Mouse (Mus musculus): ENCODE results near the gene Trp53tg5.

Gene Trp53tg5

DNA sequence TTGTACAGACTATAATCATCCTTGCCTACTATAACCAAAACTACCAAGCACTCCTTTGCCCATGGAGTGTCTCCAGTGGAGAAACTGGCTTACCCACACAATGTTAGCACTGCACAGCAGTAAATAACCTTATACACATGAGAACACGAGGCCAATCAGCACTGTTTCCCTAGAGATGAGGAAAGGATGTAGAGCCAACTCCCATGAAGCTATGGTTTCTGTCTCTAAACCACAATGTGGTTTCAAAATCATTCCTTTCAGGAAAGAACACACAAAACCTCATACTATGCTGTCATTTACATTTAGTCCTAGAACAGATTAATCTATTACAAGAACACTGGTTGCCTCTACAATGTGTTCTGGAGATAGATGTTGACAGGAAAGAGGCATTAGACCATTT, 22.8 kb upstream of the Trp53tg5 start:
- DNase-seq (ENCODE audit: low read depth, low spot score) = no peak

DNA sequence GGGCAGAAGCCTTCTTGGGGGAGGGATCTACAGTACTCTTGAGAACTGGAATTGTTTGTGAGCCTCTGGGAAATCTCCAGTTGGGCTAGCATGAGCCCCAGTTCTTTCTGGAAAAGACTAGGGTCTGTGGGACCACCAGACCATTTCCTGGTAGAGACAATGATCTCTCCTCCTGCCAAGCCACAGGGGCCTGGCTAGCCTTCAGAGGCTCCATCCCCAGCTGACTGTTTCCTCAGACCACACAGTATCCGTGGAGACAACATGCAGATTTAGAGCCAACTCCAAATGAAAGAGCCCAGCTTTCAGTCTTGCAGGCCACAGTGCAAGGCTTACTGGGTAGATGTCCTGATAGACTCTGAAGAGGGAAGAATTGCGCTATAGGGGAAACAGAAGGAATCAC, 20.6 kb upstream of the Trp53tg5 start:
- DNase-seq (ENCODE audit: low read depth, low spot score) = no peak

DNA sequence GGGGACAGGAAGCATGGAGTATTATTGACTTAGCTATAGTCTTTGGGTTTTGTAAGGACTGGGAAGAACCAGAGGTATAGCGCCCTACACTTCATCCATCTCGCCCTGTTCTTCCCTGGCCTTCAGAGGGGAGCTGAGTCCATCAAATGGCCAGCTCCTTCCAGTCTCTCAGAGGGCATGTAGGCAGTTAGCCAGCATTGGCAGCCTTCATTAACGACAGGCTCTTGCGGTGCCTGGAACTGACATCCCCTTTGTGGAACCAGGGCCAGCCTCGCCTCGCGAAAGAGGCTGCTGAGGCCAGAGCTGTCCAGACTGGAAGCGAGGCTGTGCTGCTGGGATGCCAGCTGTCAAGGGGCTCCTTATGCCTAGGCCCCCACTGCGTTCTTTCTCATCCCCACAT, 14.3 kb upstream of the Trp53tg5 start:
- DNase-seq (ENCODE audit: low read depth, low spot score) = no peak

DNA sequence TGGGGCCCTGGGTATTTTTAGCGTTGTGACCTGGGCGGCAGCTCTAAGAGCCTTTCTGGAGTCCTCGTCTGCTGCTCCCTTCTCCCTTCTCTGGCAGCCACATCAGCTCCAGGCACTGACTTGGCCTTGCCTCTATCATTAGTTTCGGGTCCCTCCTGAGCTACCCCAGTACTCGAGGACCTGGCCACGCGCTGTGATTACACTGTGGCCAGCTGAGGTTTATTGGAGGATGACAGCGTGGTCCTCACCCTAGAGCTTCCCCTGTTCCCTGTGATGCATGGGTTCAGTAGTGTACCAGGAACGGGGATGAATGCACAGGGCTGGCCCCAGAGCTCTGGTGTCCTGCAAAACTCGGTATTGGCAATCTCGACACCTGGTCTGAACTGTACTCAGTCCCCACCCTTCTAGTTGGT, 13.6 kb upstream of the Trp53tg5 start:
- no peak for DNase-seq (ENCODE audit: low read depth, low spot score)

DNA sequence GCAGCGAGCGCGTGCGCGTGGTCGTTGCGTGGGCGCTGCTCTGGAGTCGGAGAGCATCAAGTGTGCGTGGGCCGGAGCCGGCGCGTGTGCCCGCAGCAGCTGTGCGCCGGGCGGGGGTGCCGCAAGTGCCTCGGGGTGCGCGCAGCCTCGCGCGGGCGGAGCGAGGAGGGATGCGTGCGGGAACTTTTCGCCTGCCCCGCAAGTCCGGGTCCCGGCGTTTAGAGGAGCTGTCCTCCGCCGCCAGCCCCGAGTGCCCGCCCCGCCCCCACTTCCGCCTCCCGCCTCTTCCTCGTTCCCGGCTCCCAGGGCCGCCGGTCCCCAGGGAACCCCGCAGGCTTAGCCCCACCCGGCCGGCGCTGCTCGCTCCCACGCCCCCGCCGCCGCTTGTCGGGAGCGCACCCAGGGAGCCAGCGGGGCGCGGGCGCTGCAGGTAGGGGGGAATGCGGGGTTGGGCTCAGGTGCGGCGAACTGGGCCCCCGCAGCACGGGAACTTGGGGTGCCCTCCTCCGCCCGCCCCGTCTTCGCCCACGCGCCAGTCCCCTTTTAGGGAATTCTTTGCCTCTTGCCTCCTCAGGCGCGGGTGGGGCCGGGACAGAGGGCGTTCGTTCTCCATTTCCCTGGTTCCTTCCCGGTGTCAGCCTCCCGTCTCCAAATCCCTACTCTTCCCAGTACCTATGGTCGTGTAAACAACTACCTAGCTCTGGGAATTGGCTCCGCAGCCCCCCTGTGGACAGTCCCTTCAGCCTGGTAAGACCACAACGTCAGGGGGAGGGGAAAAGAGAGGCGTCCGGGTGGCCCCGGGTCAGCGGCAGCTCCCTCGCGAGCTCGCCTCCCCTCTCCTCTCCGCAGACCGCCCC, 13.0 kb upstream of the Trp53tg5 start:
- peak; percentile 30 for DNase-seq (ENCODE audit: low read depth, low spot score)

DNA sequence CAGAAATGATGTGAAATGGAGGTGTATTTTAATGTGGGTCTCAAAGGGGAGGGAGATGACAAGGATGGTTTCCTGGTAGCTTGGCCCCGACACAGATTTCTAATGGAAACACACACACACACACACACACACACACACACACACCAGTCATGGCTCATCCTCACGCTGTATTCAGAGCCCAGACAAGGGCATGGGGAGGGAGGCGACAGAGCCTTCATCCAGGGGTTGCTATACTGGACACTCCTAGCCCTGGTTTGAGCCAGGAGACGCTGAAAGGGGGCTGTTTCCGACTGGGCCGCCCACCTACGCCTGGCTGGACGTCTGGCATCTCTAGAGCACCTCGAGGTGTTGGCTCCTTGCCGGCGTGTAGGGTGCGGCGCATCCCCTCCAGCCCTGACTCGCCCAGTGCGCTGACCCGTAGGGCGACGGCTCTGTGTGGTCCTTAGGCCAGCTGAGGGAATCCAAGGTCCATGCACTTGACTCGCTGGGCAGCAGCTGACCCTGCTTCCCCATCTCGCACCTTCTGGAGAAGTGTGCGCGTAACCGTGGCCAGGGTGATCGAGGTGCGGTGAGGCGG, 12.2 kb upstream of the Trp53tg5 start, which contains the start of gene Dbndd2:
Dbndd2 (plus strand) TSS at position 426 of the 577 bp plus-strand sequence.
- peak; percentile 18 for DNase-seq (ENCODE audit: low read depth, low spot score)

DNA sequence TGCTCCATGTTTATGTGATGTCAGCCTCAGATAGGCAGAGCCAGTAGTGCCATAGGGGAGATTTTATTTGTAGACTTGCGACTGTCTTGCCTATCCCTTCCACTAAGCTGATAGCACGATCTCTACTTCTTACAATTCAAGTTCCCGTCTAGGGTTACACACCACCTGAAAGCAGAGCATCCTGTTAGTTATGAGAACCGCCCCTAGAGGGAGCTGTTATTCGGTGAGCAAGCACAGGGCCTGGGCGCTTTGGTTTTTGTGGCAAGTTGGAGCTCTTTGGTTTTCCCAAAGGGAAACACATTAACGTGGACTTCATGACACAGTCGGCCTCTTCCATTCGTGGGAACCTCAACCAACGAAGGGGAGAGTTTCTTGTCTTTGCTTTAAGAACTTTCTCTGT, 3.3 kb downstream of the Trp53tg5 start:
- peak; percentile 66 for DNase-seq (ENCODE audit: low read depth, low spot score)

DNA sequence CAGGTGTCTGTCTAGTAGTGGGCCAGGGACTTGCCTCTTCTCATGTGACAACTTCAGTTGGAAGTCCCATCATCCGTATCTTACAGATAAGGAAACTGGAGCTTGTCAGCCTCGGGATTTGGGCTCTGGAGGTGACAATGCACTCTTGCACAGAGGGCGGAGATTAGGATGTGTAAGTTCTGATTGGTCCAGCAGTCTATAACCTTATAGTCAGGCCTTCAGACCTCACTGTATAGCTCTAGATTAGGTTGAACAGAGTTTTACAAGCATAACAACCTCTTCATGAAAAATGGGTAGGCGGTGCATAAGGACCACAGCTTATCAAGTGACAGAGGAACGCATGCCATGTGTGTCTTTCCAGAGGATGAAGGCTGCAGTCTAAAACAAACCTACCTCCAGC, 6.7 kb downstream of the Trp53tg5 start:
- DNase-seq (ENCODE audit: low read depth, low spot score) = no peak

DNA sequence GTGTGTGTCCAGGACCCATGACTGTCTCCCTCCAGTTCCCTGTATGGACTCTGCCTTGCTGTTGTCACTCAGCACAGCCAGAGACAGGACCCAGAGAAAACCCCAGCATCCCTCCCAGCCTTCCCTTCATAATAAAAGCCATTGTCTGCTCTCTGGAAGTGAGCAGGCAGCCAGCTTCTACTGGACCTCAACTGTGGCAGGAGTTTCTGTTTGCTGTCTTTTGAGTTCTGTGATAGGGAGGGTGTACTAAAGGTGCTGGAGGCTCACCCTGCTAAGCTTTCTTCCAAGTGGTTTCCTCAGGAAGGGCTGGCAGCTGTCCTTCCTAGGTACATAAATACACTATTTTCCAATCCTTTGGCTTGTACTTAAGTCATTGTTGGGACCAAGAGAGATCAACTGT, 8.4 kb downstream of the Trp53tg5 start:
- DNase-seq (ENCODE audit: low read depth, low spot score) = no peak

DNA sequence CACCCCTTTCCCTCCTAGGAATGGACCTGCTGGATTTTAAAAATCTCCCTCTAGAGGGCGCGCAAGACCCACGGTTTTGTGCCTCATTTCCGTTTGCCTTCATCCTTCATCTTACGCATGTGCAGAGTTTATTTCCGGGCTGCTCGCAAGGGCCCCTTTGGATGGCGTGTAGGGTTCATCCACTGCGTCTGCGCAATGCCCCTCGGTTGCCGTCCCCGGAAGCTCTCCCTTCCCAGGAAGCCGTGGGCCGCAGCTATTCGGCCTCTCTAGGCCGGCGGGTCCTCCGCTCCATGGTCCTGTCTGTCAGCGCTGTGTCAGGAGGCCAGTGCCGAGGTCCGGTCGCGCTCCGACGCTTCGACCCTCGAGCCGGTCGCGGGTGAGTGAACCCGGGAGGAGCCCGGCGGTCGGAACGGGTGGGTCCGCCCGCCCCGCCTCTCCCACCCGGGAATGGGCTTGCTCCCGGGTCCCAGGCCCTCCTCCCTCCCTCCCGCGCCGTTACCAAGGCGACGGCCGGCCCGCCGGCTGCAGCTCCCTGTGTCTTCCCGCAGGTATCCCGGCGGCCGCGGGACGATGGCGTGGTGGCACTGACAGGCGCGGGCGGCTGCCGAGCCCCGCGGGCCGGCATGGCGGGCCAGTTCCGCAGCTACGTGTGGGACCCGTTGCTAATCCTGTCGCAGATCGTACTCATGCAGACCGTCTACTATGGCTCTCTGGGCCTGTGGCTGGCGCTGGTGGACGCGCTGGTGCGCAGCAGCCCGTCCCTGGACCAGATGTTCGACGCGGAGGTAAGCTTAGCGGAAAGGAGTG, 12.6 kb downstream of the Trp53tg5 start, which contains the start of gene Gm20458:
Gm20458 (plus strand) TSS at position 223 of the 807 bp plus-strand sequence.
- DNase-seq (ENCODE audit: low read depth, low spot score) = peak; percentile 98

DNA sequence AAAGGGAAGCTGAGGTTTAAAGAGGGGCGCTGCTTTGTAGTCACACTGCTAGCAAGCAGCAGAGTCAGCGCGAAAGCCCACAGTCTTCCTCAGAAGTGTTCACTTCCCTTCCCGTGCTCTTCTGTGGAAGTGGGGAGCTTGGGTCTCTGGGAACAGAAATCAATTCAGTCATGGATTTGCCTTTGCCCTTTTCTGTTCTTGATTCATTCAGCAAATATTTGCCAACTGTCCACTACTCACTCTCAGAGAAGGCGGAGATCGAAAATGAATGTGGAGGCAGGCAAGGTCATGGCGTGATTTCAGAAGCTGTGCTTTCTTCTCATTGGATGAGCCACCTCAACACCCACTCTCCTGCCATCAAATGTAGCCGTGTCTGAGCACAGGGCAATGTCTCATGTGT, 15.0 kb downstream of the Trp53tg5 start:
- no peak for DNase-seq (ENCODE audit: low read depth, low spot score)

DNA sequence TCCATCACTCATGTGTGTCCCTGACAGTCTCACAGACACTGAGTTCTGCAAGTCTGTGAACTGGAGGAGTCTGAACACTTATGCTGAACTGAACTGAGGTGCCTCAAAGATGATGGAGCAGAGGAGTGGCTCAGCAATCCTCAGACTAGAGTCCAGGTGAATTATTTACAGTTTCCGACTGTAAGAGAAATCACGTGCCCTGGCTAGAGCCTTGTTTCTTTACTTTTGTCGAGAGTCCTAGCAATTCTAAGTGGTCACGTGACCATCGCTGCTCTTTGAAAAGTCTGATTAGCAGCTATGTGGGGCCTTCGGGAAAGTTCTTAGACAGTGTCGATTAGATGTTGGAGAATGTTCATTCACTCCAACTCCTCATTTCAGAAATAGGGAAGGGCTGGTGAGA, 15.6 kb downstream of the Trp53tg5 start:
- no peak for DNase-seq (ENCODE audit: low read depth, low spot score)

DNA sequence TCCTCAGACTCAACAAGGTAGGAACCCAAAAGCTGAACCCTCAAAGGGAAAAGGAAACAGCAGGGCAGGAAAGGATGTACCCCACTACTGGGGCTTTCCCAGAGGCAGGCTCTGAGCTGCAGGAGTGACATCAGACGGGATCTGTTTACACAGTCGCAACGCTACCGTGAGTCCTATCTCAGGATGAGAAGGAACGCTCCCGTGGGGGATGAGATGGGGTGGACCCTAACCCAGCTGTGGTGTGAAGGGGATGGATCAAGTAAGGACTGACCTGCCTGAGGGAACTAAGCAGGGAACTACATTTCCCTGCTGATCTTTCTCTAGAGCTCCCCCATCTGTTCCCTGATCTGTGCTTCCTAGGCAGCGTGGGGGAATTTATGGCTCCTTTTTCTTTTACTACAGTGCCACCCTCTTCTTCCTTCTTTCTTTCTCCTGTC, 16.6 kb downstream of the Trp53tg5 start, which contains the start of gene Sys1:
Sys1 (plus strand) TSS at position 101 of the 437 bp plus-strand sequence.
- peak; percentile 30 for DNase-seq (ENCODE audit: low read depth, low spot score)

DNA sequence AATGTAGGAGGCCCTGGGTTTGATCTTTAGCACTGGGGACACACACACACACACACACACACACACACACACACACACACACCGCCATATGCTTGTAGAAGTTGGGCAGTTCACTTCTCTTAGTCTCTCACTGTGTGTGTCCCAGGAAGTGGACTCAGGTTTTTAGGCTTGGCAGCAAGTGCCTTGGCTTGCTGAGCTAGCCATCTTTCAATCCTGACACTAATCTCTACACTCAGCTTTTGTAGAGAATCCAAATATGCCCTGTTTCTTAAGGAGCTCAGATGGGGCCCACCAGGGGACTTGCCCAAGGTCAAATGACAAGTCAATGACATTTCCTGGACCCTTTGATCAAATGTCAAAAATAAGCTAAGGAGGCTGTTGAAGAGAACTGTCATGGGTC, 17.1 kb downstream of the Trp53tg5 start:
- no peak for DNase-seq (ENCODE audit: low read depth, low spot score)

DNA sequence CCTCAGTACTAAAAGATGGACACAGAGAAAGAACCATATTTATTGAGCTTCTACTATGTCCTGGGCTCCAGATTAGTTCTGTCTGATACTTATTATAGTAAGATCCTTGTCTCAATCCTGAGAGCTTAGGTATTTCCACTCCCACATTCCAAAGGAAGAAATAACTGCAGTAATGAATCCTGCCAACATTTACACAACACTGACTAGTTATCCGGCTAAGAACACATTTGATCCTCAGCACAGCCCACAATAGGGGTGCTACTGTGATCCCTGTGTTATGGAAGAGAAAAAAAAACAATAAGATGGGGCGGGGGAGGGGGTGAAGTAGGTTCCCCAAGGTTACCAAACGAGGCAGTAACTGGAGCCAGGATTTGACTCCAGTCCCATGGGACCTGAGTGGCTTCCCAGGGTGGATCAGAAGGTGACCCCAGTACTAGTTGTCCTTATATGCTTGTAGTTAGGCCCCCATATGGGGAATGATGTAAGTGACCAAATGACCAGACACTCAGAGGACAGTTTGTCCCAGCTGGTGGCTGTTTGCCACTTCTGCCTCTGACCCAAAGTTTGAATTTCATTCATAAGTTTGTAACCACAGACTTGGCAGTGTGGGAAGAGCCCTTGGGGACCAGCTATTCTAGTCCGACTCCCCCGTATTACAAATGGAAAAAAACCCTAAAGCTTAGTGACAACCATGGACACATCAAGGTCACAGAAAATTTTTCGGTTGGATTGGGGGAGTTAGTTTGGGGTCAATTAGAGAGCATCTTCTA, 17.9 kb downstream of the Trp53tg5 start:
- DNase-seq (ENCODE audit: low read depth, low spot score) = no peak

DNA sequence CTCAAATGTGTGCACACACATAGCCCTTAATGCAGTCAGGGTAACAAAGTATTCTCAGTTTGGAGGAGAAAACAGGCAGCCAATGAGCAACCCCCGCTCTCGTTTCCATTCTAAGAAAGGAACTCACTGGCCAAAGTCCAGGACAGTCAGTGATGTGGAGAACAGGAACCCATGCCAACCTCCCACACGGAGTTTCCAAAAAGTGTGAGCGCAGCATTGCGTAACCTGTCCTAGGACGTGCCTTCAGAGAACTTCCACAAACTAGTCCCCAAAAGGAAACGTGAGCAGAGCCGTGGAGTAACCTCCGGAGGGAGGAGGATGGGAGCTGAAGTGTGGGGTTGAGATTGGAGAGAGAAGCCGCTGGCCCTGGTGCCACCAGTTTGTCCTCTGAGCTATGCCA, 18.7 kb downstream of the Trp53tg5 start:
- no peak for DNase-seq (ENCODE audit: low read depth, low spot score)

DNA sequence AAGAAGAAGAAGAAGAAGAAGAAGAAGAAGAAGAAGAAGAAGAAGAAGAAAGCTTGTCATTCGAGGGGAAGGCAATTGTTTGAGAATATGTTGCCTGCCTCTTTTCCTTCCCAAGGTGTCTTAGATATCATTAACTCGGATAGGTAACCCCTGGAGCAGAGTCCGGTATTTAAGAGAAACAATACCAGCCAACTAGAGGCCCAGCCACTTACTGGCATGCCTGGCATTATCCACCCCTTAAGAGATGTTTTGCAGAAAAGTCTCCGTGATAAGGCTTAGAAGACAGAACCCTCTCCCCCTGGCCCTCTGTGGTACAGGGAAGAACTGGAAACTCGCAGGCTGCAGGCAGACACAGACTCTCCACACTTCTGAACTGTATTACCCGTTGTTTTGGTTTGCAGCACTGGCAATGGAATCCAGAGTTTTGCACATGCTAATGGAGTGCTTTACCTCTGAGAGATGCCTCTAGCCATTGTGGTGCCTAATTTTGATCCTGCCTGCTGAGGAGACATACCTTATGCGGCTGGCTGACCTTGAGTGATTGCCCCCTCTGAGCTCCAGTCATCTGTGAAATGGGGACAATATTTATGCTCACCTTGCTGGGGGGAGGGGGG, 19.5 kb downstream of the Trp53tg5 start:
- no peak for DNase-seq (ENCODE audit: low read depth, low spot score)

DNA sequence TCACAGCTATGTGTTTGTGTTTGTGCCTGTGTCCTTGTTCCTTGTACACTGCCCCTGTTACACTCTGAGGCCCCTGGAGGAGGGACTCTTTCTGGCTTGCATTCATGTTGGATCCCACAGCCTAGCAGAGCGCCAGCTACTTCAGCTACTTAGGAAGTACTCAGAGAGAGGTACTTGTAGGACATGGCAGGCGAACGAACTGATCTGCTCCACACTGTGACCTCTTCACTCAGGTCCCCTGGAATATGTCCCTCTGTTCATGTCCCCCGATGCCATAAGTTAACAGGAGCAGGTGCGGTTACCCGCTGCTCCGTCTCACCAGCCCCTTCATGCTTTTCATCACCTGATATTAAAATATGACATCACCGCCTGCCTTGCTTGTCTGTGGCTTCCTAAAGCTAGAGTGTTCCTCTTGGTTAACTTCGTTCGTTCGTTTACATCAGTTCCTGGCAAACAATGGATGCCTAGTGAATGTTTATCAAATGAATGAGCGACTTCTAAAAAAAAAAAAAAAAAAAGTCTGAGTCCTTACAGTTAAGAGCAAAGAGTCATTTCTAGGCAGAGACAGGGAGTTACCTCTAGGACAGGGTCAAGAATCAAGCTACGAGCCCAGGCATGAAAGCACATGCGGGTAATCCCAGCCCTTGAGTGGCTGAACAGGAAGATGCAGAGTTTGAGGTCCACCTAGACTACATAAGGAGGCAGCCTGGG, 20.3 kb downstream of the Trp53tg5 start:
- DNase-seq (ENCODE audit: low read depth, low spot score) = no peak

DNA sequence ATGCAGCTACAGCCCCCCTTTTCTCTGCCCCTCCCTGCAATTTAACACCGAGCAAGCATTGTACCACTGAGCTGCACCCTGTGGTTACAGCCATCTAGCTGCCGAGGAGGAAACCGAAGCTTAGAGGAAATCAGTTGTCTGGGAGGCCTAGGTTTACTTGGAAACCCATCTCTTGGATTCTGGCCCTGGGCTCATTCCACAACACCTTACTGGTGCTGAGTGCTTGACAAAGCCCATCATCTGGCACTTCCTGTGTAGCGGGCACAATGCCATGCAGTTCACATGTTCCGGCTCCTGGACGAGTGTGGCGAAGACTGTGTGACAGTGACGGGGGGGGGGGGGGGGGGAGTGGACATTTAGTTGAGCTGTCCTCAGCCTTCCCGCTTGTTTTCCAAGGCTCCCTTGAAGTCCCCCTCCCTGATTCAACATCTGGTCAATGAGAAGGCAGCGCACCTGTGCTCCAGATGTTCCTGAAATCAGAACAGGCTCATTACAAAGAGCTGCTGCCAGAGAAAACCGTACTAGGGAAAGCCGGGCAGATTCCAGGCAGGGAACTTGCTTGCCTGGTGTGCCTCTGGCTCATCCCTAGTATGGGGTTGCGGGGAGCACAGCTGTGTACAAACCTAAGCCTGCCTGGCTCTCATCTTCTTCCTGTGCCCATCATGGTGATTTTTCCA, 21.4 kb downstream of the Trp53tg5 start:
- peak; percentile 46 for DNase-seq (ENCODE audit: low read depth, low spot score)

Data from mesoderm, embryonic 11.5 days (tissue).